Mouse (Mus musculus) erythroblast, adult 5-6 weeks (primary cell): ENCODE results near the gene Ano1. TPM values are rescaled to one million over a fixed set of nuclear protein-coding genes. Genes with fewer than 3 reads are reported as not detected.

ENCODE experiments used
- ATAC-seq: replicated peaks from 2 replicates; pipeline ENCODE4 v1.8.0; 2016; ENCODE audit warnings: moderate number of reproducible peaks, mild to moderate bottlenecking, moderate TSS enrichment, inconsistent platforms; ENCODE audit not compliant: poor library complexity, low FRiP score, severe bottlenecking
- total RNA-seq, 2 experiments: library from RNA; stranded (forward) in 1 of 2; stranded (reverse) in 1 of 2; fragments of 150-400 nt in 1 of 2; fragments of 200-764, 138-1000 nt in 1 of 2; gene quantifications; 2 replicates each; pipeline versions ENCODE4 v1.2.3 to v1.2.4; 2015 to 2017; ENCODE audit warnings: low replicate concordance in 2 of 2

Gene Ano1
- total RNA-seq, 2 experiments from 2014 or later, result not detected

- peak; percentile 34 for ATAC-seq
Measured at GRCm38 (mm10) chr7:144554123-144554472, 197.7 kb downstream of the Ano1 start.

- peak; percentile 93 for ATAC-seq
Measured at GRCm38 (mm10) chr7:144553237-144554122, 198.3 kb downstream of the Ano1 start, which contains the start of gene Ppfia1. Gene Ppfia1, minus strand, starts transcription at chr7:144553729.

- ATAC-seq, result no peak
Measured at GRCm38 (mm10) chr7:144552274-144552673, 199.5 kb downstream of the Ano1 start.

GRCm38 (mm10) chr7:144550811-144551210, 201.0 kb downstream of the Ano1 start:
- ATAC-seq, result no peak

GRCm38 (mm10) chr7:144549904-144550566, 201.7 kb downstream of the Ano1 start:
- ATAC-seq, result no peak

GRCm38 (mm10) chr7:144545231-144545630, 206.5 kb downstream of the Ano1 start:
- ATAC-seq, result no peak

- no peak for ATAC-seq
Measured at GRCm38 (mm10) chr7:144541351-144541750, 210.4 kb downstream of the Ano1 start.

GRCm38 (mm10) chr7:144539146-144539545, 212.6 kb downstream of the Ano1 start:
- ATAC-seq, result peak; percentile 49; the same call in 1 of the 2 replicates

Other genes with a start within 250 kb of the Ano1 start
- gene Ppfia1, start 198.2 kb downstream of the Ano1 start, total RNA-seq (2015; ENCODE audit: low replicate concordance), result 21.3 and 40.3 TPM in 2 replicates
- gene Ppfia1, start 198.2 kb downstream of the Ano1 start, total RNA-seq (2017; ENCODE audit: low replicate concordance), result 19.7 and 31.7 TPM in 2 replicates
- gene Fadd, start 169.5 kb downstream of the Ano1 start, total RNA-seq (2015; ENCODE audit: low replicate concordance), result 0.96 and 4.2 TPM in 2 replicates
- 2.4 and 2.8 TPM in 2 replicates for gene Fadd, start 169.5 kb downstream of the Ano1 start, total RNA-seq (2017; ENCODE audit: low replicate concordance)
- 1.7 and 2.3 TPM in 2 replicates for gene Fgf3, start 86.1 kb upstream of the Ano1 start, total RNA-seq (2015; ENCODE audit: low replicate concordance)
- gene Fgf3, start 86.1 kb upstream of the Ano1 start, total RNA-seq (2017; ENCODE audit: low replicate concordance), result 1.0 TPM in 1 of 2 replicates, not detected in the other
- gene Fgf4, start 95.4 kb upstream of the Ano1 start, total RNA-seq (2015; ENCODE audit: low replicate concordance), result 1.7 TPM in 1 of 2 replicates, not detected in the other
- not detected in 2 replicates for gene Fgf4, start 95.4 kb upstream of the Ano1 start, total RNA-seq (2017; ENCODE audit: low replicate concordance)
- gene Fgf15, start 144.6 kb upstream of the Ano1 start, total RNA-seq (2015; ENCODE audit: low replicate concordance), result not detected in 2 replicates
- not detected in 2 replicates for gene Fgf15, start 144.6 kb upstream of the Ano1 start, total RNA-seq (2017; ENCODE audit: low replicate concordance)
- gene LTO1, start 163.1 kb upstream of the Ano1 start, total RNA-seq (2015; ENCODE audit: low replicate concordance), result 1.2 and 7.5 TPM in 2 replicates
- gene LTO1, start 163.1 kb upstream of the Ano1 start, total RNA-seq (2017; ENCODE audit: low replicate concordance), result 8.3 and 16.6 TPM in 2 replicates
- gene Ccnd1, start 188.0 kb upstream of the Ano1 start, total RNA-seq (2015; ENCODE audit: low replicate concordance), result 1.2 and 1.5 TPM in 2 replicates
- gene Ccnd1, start 188.0 kb upstream of the Ano1 start, total RNA-seq (2017; ENCODE audit: low replicate concordance), result 0.51 and 2.0 TPM in 2 replicates